Mouse (Mus musculus): ENCODE measurements around the gene Prrt2. TPM values are rescaled to one million over a fixed set of nuclear protein-coding genes. Genes with fewer than 3 reads are reported as not detected.

The Prrt2 gene
- total and polyA plus RNA-seq, 3 experiments, result 0.12 to 1.4 TPM; not detected in 1

DNA sequence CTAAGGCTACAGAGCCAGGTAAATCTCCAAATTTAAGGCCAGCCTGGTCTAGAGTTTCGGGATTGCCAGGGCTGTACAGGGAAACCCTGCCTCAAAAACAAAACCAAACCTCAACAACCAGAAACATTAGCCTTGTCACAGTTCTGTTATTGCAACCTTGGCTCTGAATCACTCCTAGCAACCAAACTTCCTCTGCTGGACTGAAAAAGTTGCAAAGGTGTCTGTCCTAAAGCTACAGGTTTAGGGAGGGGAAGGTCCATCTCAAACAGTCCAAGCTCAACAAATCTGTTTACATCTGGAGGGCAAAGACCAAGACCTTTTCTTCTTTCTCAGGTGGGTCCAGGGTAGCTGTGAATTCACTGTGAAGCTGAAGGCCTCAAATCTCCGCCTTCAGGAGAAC, 10.0 kb downstream of the Prrt2 start:
- H3K79me2 ChIP-seq (ENCODE audit: control insufficient read depth, insufficient read depth, low read length, poor library complexity), result peaks cover 26% of the 10 kb centered on the region
- H3K9me3 ChIP-seq (replicated peaks; ENCODE audit: insufficient read depth, low read length), result no peaks in the 10 kb centered on the region
- H3K9ac ChIP-seq (ENCODE audit: control insufficient read depth, low read depth, low read length, poor library complexity, severe bottlenecking), result no peak overlapping the region
- H3K36me3 ChIP-seq (ENCODE audit: control insufficient read depth in 1 of 2, insufficient read depth in 2 of 2, low read length in 2 of 2), result peaks cover 0 to 29% of the 10 kb centered on the region in 2 experiments; a peak in 2 of 4 replicates
- H3K27me3 ChIP-seq (ENCODE audit: control insufficient read depth in 1 of 2, insufficient read depth in 2 of 2, low read length in 2 of 2), result no peaks in the 10 kb centered on the region
- no peak overlapping the region for H3K27ac ChIP-seq (ENCODE audit: control insufficient read depth, low read depth, low read length)
- H3K4me1 ChIP-seq (ENCODE audit: control insufficient read depth in 1 of 2, insufficient read depth in 2 of 2, low read length in 2 of 2), result peaks cover 10 to 36% of the 10 kb centered on the region in 2 experiments
- no peak for DNase-seq (ENCODE audit: low read depth, low spot score)
- H3K4me3 ChIP-seq (ENCODE audit: control insufficient read depth in 1 of 2, insufficient read depth in 1 of 2, low read depth in 2 of 2, low read length in 2 of 2), result no peak overlapping the region
- TF ChIP-seq KAT2A (conservative IDR thresholded peaks at IDR 0.05; ENCODE audit: low read depth, low read length) (no peak), GABPA (IDR thresholded peaks at IDR 0.05; ENCODE audit: low read depth, low read length) (no peak), CHD2 (IDR thresholded peaks at IDR 0.05; ENCODE audit: low read length) (no peak), CHD1 (IDR thresholded peaks at IDR 0.05; ENCODE audit: low read depth, low read length) (no peak), ZNF384 (IDR thresholded peaks at IDR 0.05; ENCODE audit: low read depth, low read length) (no peak), SMC3 (IDR thresholded peaks at IDR 0.05; ENCODE audit: low read depth, low read length) (no peak), MXI1 (IDR thresholded peaks at IDR 0.05; ENCODE audit: low read depth, low read length) (no peak), ZMIZ1 (IDR thresholded peaks at IDR 0.05; ENCODE audit: low read depth, low read length) (no peak), E2F4 (IDR thresholded peaks at IDR 0.05; ENCODE audit: borderline replicate concordance, low read depth, low read length) (no peak), USF2 (IDR thresholded peaks at IDR 0.05; ENCODE audit: borderline replicate concordance in 1 of 2, insufficient read depth in 1 of 2, low read depth in 1 of 2, low read length in 2 of 2) (no peak), ZC3H11A (IDR thresholded peaks at IDR 0.05; ENCODE audit: low read depth, low read length) (no peak), MAFK (IDR thresholded peaks at IDR 0.05; ENCODE audit: borderline replicate concordance, low read depth, low read length) (no peak), POLR2AphosphoS5 (IDR thresholded peaks at IDR 0.05; ENCODE audit: borderline replicate concordance, low read depth, low read length) (no peak), TBP (IDR thresholded peaks at IDR 0.05; ENCODE audit: low read depth, low read length) (no peak), BHLHE40 (IDR thresholded peaks at IDR 0.05; ENCODE audit: borderline replicate concordance, low read depth, low read length) (no peak), POLR2A (IDR thresholded peaks at IDR 0.05; ENCODE audit: control insufficient read depth in 1 of 2, insufficient read depth in 1 of 2, low read depth in 1 of 2, low read length in 2 of 2, poor library complexity in 1 of 2) (no peak), EP300 (IDR thresholded peaks at IDR 0.05; ENCODE audit: low read depth in 1 of 2, low read length in 2 of 2) (no peak)

- peaks cover 10 to 33% of the 10 kb centered on the region in 2 experiments for H3K4me1 ChIP-seq (ENCODE audit: control insufficient read depth in 1 of 2, insufficient read depth in 2 of 2, low read length in 2 of 2)
- no peak for DNase-seq (ENCODE audit: low read depth, low spot score)
- H3K36me3 ChIP-seq (ENCODE audit: control insufficient read depth in 1 of 2, insufficient read depth in 2 of 2, low read length in 2 of 2), result peaks cover 0 to 24% of the 10 kb centered on the region in 2 experiments; a peak in 2 of 4 replicates
- no peaks in the 10 kb centered on the region for H3K9me3 ChIP-seq (replicated peaks; ENCODE audit: insufficient read depth, low read length)
- H3K27me3 ChIP-seq (ENCODE audit: control insufficient read depth in 1 of 2, insufficient read depth in 2 of 2, low read length in 2 of 2), result no peaks in the 10 kb centered on the region
- peak overlapping the region; percentile 91 for H3K27ac ChIP-seq (ENCODE audit: control insufficient read depth, low read depth, low read length)
- peak overlapping the region; percentile 68 for H3K9ac ChIP-seq (ENCODE audit: control insufficient read depth, low read depth, low read length, poor library complexity, severe bottlenecking)
- no peak for TF ChIP-seq ZC3H11A (IDR thresholded peaks at IDR 0.05; ENCODE audit: low read depth, low read length)
- no peak for TF ChIP-seq E2F4 (IDR thresholded peaks at IDR 0.05; ENCODE audit: borderline replicate concordance, low read depth, low read length)
- no peak for TF ChIP-seq NELFE (IDR thresholded peaks at IDR 0.05; ENCODE audit: low read depth, low read length)
- TF ChIP-seq TAL1 (IDR thresholded peaks at IDR 0.05; ENCODE audit: low read length), result no peak
- TF ChIP-seq ZMIZ1 (IDR thresholded peaks at IDR 0.05; ENCODE audit: low read depth, low read length), result no peak
- TF ChIP-seq CHD2 (IDR thresholded peaks at IDR 0.05; ENCODE audit: low read length), result no peak
- TF ChIP-seq CTCF (IDR thresholded peaks at IDR 0.05 in 2 of 3, conservative IDR thresholded peaks at IDR 0.05 in 1 of 3; ENCODE audit: control insufficient read depth in 1 of 3, insufficient read depth in 1 of 3, low read depth in 2 of 3, low read length in 3 of 3, poor library complexity in 1 of 3, severe bottlenecking in 1 of 3), result no peak
- no peak for TF ChIP-seq ZKSCAN1 (IDR thresholded peaks at IDR 0.05; ENCODE audit: low read depth, low read length)
- H3K4me3 ChIP-seq (ENCODE audit: control insufficient read depth in 1 of 2, insufficient read depth in 1 of 2, low read depth in 2 of 2, low read length in 2 of 2), result no peak overlapping the region
- peaks cover 17% of the 10 kb centered on the region for H3K79me2 ChIP-seq (ENCODE audit: control insufficient read depth, insufficient read depth, low read length, poor library complexity)
These were observed 11.5 kb downstream of the Prrt2 start for GRCm38 (mm10) chr7:127009307-127010085.

Data from MEL (cell line).